Mouse (Mus musculus) granulocyte monocyte progenitor cell, adult 5-6 weeks (primary cell): ENCODE results near the gene Acsl6. TPM values are rescaled to one million over a fixed set of nuclear protein-coding genes. Genes with fewer than 3 reads are reported as not detected.

ENCODE experiments used
- ATAC-seq: replicated peaks from 2 replicates; pipeline ENCODE4 v1.8.0; 2016; ENCODE audit warnings: mild to moderate bottlenecking, moderate TSS enrichment, inconsistent platforms; ENCODE audit not compliant: poor library complexity, severe bottlenecking
- total RNA-seq, 2 experiments: library from RNA; stranded (forward) in 1 of 2; stranded (reverse) in 1 of 2; fragments of 200-712, 200-1000 nt in 1 of 2; fragments of >200 nt in 1 of 2; fragmentation: Nextera tagmentation in 1 of 2; gene quantifications; 2 replicates each; pipeline ENCODE4 v1.2.3; 2014 to 2017

The Acsl6 gene
- total RNA-seq, 2 experiments from 2014 or later, result not detected

GRCm38 (mm10) chr11:54356676-54357075 is 53.1 kb downstream of the Acsl6 start:
- ATAC-seq, result no peak

- ATAC-seq, result no peak
These were observed 69.0 kb downstream of the Acsl6 start for GRCm38 (mm10) chr11:54372553-54372952.

GRCm38 (mm10) chr11:54390386-54390785 is 86.8 kb downstream of the Acsl6 start:
- ATAC-seq, result peak; percentile 68

- no peak; the same call in 1 of the 2 replicates for ATAC-seq
These were observed 87.7 kb downstream of the Acsl6 start for GRCm38 (mm10) chr11:54391326-54391725.

- no peak for ATAC-seq
These were observed 93.1 kb downstream of the Acsl6 start for GRCm38 (mm10) chr11:54396686-54397085.

- no peak for ATAC-seq
These were observed 94.5 kb downstream of the Acsl6 start for GRCm38 (mm10) chr11:54398058-54398457.

- peak; percentile 78 for ATAC-seq
These were observed 97.2 kb downstream of the Acsl6 start for GRCm38 (mm10) chr11:54400803-54401202.

GRCm38 (mm10) chr11:54404885-54405284 is 101.3 kb downstream of the Acsl6 start:
- ATAC-seq, result no peak

GRCm38 (mm10) chr11:54406930-54407546 is 103.4 kb downstream of the Acsl6 start:
- ATAC-seq, result no peak

GRCm38 (mm10) chr11:54410612-54411011 is 107.0 kb downstream of the Acsl6 start:
- no peak for ATAC-seq

- ATAC-seq, result peak; percentile 91
These were observed 109.4 kb downstream of the Acsl6 start for GRCm38 (mm10) chr11:54413017-54413416.

Other genes starting within 250 kb of the Acsl6 start
- 0.70 and 4.5 TPM in 2 replicates for gene Pdlim4, start 234.8 kb upstream of the Acsl6 start, total RNA-seq (2014; fragmentation: Nextera tagmentation)
- 0.47 TPM in 1 of 2 replicates, not detected in the other for gene Pdlim4, start 234.8 kb upstream of the Acsl6 start, total RNA-seq (2017)
- gene P4ha2, start 203.7 kb upstream of the Acsl6 start, total RNA-seq (2014; fragmentation: Nextera tagmentation), result not detected in 2 replicates
- gene P4ha2, start 203.7 kb upstream of the Acsl6 start, total RNA-seq (2017), result not detected in 2 replicates
- not detected in 2 replicates for gene Csf2, start 54.1 kb upstream of the Acsl6 start, total RNA-seq (2014; fragmentation: Nextera tagmentation)
- not detected in 2 replicates for gene Csf2, start 54.1 kb upstream of the Acsl6 start, total RNA-seq (2017)
- gene Il3, start 36.5 kb upstream of the Acsl6 start, total RNA-seq (2014; fragmentation: Nextera tagmentation), result not detected in 2 replicates
- not detected in 2 replicates for gene Il3, start 36.5 kb upstream of the Acsl6 start, total RNA-seq (2017)
- not detected in 2 replicates for gene Meikin, start 66.9 kb downstream of the Acsl6 start, total RNA-seq (2014; fragmentation: Nextera tagmentation)
- not detected in 2 replicates for gene Meikin, start 66.9 kb downstream of the Acsl6 start, total RNA-seq (2017)
- gene Fnip1, start 134.4 kb downstream of the Acsl6 start, total RNA-seq (2014; fragmentation: Nextera tagmentation), result 16.9 and 28.6 TPM in 2 replicates
- gene Fnip1, start 134.4 kb downstream of the Acsl6 start, total RNA-seq (2017), result 28.8 and 32.2 TPM in 2 replicates
- gene Rapgef6, start 219.0 kb downstream of the Acsl6 start, total RNA-seq (2014; fragmentation: Nextera tagmentation), result 34.8 and 48.0 TPM in 2 replicates
- gene Rapgef6, start 219.0 kb downstream of the Acsl6 start, total RNA-seq (2017), result 47.3 and 58.0 TPM in 2 replicates